Mouse (Mus musculus) bone marrow macrophage, adult 2 months (primary cell): ENCODE results near the gene Atp11b. TPM values are rescaled to one million over a fixed set of nuclear protein-coding genes. Genes with fewer than 3 reads are reported as not detected.

ENCODE experiments used
- H3K27ac ChIP-seq: 2 replicates; pipeline ENCODE4 v1.5.1; 2012; ENCODE audit warnings: low read depth, low read length; ENCODE audit not compliant: insufficient read depth
- H3K4me1 ChIP-seq: 2 replicates; pipeline ENCODE4 v1.6.1; 2012; ENCODE audit warnings: low read length; ENCODE audit not compliant: control insufficient read depth, insufficient read depth
- H3K4me3 ChIP-seq: 2 replicates; pipeline ENCODE4 v1.5.1; 2012; ENCODE audit warnings: mild to moderate bottlenecking, low read length, moderate library complexity; ENCODE audit not compliant: insufficient read depth
- CTCF ChIP-seq: IDR thresholded peaks from 2 replicates; pipeline ENCODE4 v1.5.1; 2012; ENCODE audit warnings: low read depth, mild to moderate bottlenecking, low read length, moderate library complexity
- POLR2A ChIP-seq: IDR thresholded peaks from 2 replicates; pipeline ENCODE4 v1.6.1; 2012; ENCODE audit warnings: mild to moderate bottlenecking, low read depth, low read length, borderline replicate concordance
- polyA plus RNA-seq: library from polyadenylated mRNA; stranded (reverse); fragments of >200 nt; gene quantifications from 2 replicates; pipeline ENCODE4 v1.2.4, GENCODE M21; 2012; ENCODE audit not compliant: missing spikeins, insufficient read depth, insufficient read length

Atp11b gene
- polyA plus RNA-seq, 1 experiment = 40.3 TPM

DNA sequence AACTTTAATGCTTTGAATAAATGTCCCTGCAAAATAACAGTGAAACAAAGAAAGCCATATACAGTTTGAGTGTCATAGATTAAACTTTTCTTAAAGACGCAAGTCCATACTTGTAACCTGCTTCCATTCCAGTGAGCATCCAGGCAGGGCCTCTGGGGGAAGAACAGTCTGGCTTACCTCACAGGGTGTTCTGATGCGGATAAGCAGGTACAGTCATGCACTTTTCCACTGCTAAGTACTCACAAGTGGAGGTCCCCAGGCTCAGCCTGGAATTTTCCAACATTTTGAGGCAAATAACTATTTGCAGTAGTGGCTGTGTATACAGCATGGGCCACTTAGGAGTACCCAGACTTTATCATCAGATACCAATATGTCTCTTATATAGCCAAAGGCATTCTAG lies 144.0 kb downstream of the Atp11b start:
- Histone ChIP-seq H3K27ac (no peak overlapping the region), H3K4me3 (no peak overlapping the region), H3K4me1 (no peaks in the 10 kb centered on the region)
- TF ChIP-seq POLR2A = no peak
- no peak for TF ChIP-seq CTCF

GRCm38 (mm10) chr3:35899109-35899508 lies 145.2 kb downstream of the Atp11b start:
- TF ChIP-seq CTCF (no peak), POLR2A (no peak)
- Histone ChIP-seq H3K4me1 (no peaks in the 10 kb centered on the region), H3K4me3 (no peak overlapping the region), H3K27ac (no peak overlapping the region)

GRCm38 (mm10) chr3:35900555-35901204 lies 146.8 kb downstream of the Atp11b start:
- Histone ChIP-seq H3K4me1 (no peaks in the 10 kb centered on the region), H3K27ac (no peak overlapping the region)
- TF ChIP-seq CTCF = no peak
- TF ChIP-seq POLR2A = no peak

More at GRCm38 (mm10) chr3:35900555-35901204, 146.8 kb downstream of the Atp11b start:
- no peak overlapping the region for H3K4me3 ChIP-seq

Other genes starting within 250 kb of the Atp11b start
- gene Dcun1d1, start 183.3 kb downstream of the Atp11b start, polyA plus RNA-seq = 37.9 and 49.4 TPM in 2 replicates
- 17.4 and 24.7 TPM in 2 replicates for gene Mccc1, start 246.6 kb downstream of the Atp11b start, polyA plus RNA-seq